Mouse (Mus musculus): ENCODE results near the gene Rrn3. TPM values are rescaled to one million over a fixed set of nuclear protein-coding genes. Genes with fewer than 3 reads are reported as not detected.
"Not testable (repeated sequence)": the region's sequence is repeated elsewhere in the genome, so short reads cannot be mapped to it uniquely, and the experiment has no call there.

Gene Rrn3
- polyA plus RNA-seq, 1 experiment from 2014 or later: 21.1 TPM

- not testable (repeated sequence) for H3K27ac ChIP-seq; H3K4me3 ChIP-seq (ENCODE audit: inconsistent target); H3K36me3 ChIP-seq (ENCODE audit: inconsistent target); H3K79me2 ChIP-seq (ENCODE audit: inconsistent target)
- WGBS (ENCODE audit: missing documents): no CpG with 5 or more reads among the region's 1 CpGs
Observed at GRCm38 (mm10) chr16:13762807-13763206, 17.7 kb upstream of the Rrn3 start.

DNA sequence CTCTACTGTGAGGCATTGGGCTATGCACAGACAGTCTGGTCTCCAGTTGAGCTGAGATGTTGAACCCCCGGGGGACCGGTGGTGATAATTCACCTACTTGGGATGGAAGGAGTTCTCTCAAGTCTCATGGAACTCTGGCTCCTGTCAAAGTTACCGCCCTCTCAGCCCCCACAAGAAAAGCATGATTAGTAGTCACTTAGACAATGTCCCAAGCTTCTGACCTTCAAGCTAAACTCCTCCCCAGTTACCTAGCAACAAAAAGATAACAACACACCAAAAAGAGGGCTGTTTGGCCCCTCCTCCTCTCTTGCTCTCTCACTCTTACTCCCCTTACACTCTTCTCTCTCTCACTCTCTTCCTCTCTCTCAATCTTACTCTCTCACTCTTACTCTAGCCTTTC is 16.0 kb upstream of the Rrn3 start:
- no peak overlapping the region for H3K27ac ChIP-seq
- H3K36me3 ChIP-seq (ENCODE audit: inconsistent target): no peaks in the 10 kb centered on the region
- no peaks in the 10 kb centered on the region for H3K79me2 ChIP-seq (ENCODE audit: inconsistent target)
- WGBS (ENCODE audit: missing documents): 93% methylated on average over 3 of the region's 3 CpGs
- H3K4me3 ChIP-seq (ENCODE audit: inconsistent target): no peak overlapping the region

GRCm38 (mm10) chr16:13766367-13766766 is 14.1 kb upstream of the Rrn3 start:
- H3K36me3 ChIP-seq (ENCODE audit: inconsistent target): no peaks in the 10 kb centered on the region
- no peak overlapping the region for H3K27ac ChIP-seq
- H3K4me3 ChIP-seq (ENCODE audit: inconsistent target): no peak overlapping the region
- H3K79me2 ChIP-seq (ENCODE audit: inconsistent target): no peaks in the 10 kb centered on the region

- H3K36me3 ChIP-seq (ENCODE audit: inconsistent target); H3K27ac ChIP-seq; H3K4me3 ChIP-seq (ENCODE audit: inconsistent target); H3K79me2 ChIP-seq (ENCODE audit: inconsistent target): not testable (repeated sequence)
- 83% methylated on average over 4 of the region's 4 CpGs for WGBS (ENCODE audit: missing documents)
Observed at GRCm38 (mm10) chr16:13771603-13772002, 8.9 kb upstream of the Rrn3 start.

- H3K27ac ChIP-seq; H3K36me3 ChIP-seq (ENCODE audit: inconsistent target); H3K79me2 ChIP-seq (ENCODE audit: inconsistent target); H3K4me3 ChIP-seq (ENCODE audit: inconsistent target): not testable (repeated sequence)
- WGBS (ENCODE audit: missing documents): 84% methylated on average over 5 of the region's 5 CpGs
Observed at GRCm38 (mm10) chr16:13772051-13772450, 8.5 kb upstream of the Rrn3 start.

GRCm38 (mm10) chr16:13774011-13774410 is 6.5 kb upstream of the Rrn3 start:
- not testable (repeated sequence) for H3K4me3 ChIP-seq (ENCODE audit: inconsistent target); H3K36me3 ChIP-seq (ENCODE audit: inconsistent target); H3K27ac ChIP-seq; H3K79me2 ChIP-seq (ENCODE audit: inconsistent target)
- 60% methylated on average over 2 of the region's 2 CpGs for WGBS (ENCODE audit: missing documents)

- H3K27ac ChIP-seq; H3K79me2 ChIP-seq (ENCODE audit: inconsistent target): not testable (repeated sequence)
- 88% methylated on average over 3 of the region's 3 CpGs for WGBS (ENCODE audit: missing documents)
Observed at GRCm38 (mm10) chr16:13774651-13775050, 5.9 kb upstream of the Rrn3 start.

DNA sequence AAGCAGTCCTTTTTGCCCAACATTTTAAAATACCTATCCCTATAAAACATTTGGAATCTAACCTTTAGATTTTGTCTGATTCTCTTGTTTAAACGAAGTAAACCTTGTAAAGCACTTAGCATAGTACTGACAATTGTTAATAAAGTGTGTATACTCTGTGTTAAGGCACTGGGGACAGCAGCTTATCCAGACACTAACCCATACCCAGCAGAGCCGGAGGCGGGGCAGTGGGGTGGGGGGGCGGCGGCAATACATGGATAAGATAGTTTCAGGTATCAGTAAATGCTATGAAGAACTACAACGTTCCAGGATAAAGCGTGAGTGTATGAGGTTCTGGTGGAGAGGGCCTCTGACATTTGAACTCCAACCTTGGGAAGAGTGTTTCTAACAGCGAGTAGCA is 708 bp downstream of the Rrn3 start:
- Histone ChIP-seq H3K4me3 (ENCODE audit: inconsistent target) (peak overlapping the region; percentile 67), H3K36me3 (ENCODE audit: inconsistent target) (peaks cover 26% of the 10 kb centered on the region), H3K27ac (peak overlapping the region; percentile 19; the same call in 1 of the 2 replicates), H3K79me2 (ENCODE audit: inconsistent target) (peaks cover 19% of the 10 kb centered on the region)
- WGBS (ENCODE audit: missing documents): 51% methylated on average over 8 of the region's 8 CpGs

More at GRCm38 (mm10) chr16:13774651-13775050, 5.9 kb upstream of the Rrn3 start:
- not testable (repeated sequence) for H3K4me3 ChIP-seq (ENCODE audit: inconsistent target); H3K36me3 ChIP-seq (ENCODE audit: inconsistent target)

GRCm38 (mm10) chr16:13785932-13786331 is 5.4 kb downstream of the Rrn3 start:
- Histone ChIP-seq H3K4me3 (ENCODE audit: inconsistent target) (no peak overlapping the region), H3K27ac (no peak overlapping the region), H3K36me3 (ENCODE audit: inconsistent target) (peaks cover 61% of the 10 kb centered on the region), H3K79me2 (ENCODE audit: inconsistent target) (peaks cover 18% of the 10 kb centered on the region)
- 89% methylated on average over 3 of the region's 3 CpGs for WGBS (ENCODE audit: missing documents)

- H3K27ac ChIP-seq; H3K79me2 ChIP-seq (ENCODE audit: inconsistent target); H3K4me3 ChIP-seq (ENCODE audit: inconsistent target): not testable (repeated sequence)
- peaks cover 67% of the 10 kb centered on the region for H3K36me3 ChIP-seq (ENCODE audit: inconsistent target)
- 40% methylated on average over 1 of the region's 2 CpGs for whole genome bisulfite sequencing (ENCODE audit: missing documents)
Observed at GRCm38 (mm10) chr16:13793441-13793840, 12.9 kb downstream of the Rrn3 start.

DNA sequence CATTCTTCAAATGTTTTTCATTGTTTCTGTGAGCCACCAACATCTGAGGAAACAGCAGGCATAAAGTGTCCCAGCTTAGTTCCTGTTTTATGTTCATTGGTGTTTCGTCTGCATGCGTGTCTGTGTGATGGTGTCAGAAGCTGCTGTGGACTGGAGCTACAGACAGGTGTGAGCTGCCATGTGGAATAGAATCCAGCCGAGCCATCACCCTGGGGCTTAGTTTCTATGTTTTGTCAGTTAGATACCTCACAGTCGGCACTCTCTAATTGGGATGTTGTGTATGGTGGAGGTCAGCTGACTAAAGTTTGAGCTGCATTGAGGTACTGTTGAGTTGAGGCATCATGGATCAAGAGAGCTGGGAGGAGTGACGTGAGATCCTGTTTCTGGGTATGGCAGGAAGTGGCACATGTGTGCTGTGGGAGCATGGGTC is 16.3 kb downstream of the Rrn3 start:
- Histone ChIP-seq H3K27ac (no peak overlapping the region; the same call in 1 of the 2 replicates), H3K4me3 (ENCODE audit: inconsistent target) (no peak overlapping the region), H3K36me3 (ENCODE audit: inconsistent target) (peaks cover 69% of the 10 kb centered on the region), H3K79me2 (ENCODE audit: inconsistent target) (no peaks in the 10 kb centered on the region)
- WGBS (ENCODE audit: missing documents): 21% methylated on average over 5 of the region's 5 CpGs

- Histone ChIP-seq H3K27ac (no peak overlapping the region), H3K36me3 (ENCODE audit: inconsistent target) (peaks cover 59% of the 10 kb centered on the region), H3K79me2 (ENCODE audit: inconsistent target) (no peaks in the 10 kb centered on the region), H3K4me3 (ENCODE audit: inconsistent target) (no peak overlapping the region)
- 94% methylated on average over 4 of the region's 4 CpGs for WGBS (ENCODE audit: missing documents)
Observed at GRCm38 (mm10) chr16:13801231-13801630, 20.7 kb downstream of the Rrn3 start.

DNA sequence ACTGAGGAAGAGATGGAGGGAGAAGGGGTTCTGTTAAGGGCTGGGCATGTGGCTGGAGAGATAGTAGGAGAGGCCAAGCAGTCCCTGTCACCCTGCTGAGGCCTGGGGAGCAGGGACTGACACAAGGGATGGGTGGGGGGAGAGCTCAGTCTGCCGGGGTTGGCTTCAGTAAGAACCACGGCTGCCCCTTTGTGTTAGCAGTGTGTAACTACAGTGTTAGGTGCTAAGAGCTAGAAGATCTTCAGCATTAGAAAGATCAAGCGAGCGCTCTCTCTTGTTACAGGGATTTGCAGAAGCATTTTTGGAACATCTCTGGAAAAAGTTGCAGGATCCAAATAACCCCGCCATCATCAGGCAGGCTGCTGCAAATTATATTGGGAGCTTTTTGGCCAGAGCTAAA is 24.2 kb downstream of the Rrn3 start:
- Histone ChIP-seq H3K79me2 (ENCODE audit: inconsistent target) (no peaks in the 10 kb centered on the region), H3K27ac (no peak overlapping the region), H3K36me3 (ENCODE audit: inconsistent target) (peaks cover 69% of the 10 kb centered on the region), H3K4me3 (ENCODE audit: inconsistent target) (no peak overlapping the region)
- WGBS (ENCODE audit: missing documents): 90% methylated on average over 5 of the region's 5 CpGs

DNA sequence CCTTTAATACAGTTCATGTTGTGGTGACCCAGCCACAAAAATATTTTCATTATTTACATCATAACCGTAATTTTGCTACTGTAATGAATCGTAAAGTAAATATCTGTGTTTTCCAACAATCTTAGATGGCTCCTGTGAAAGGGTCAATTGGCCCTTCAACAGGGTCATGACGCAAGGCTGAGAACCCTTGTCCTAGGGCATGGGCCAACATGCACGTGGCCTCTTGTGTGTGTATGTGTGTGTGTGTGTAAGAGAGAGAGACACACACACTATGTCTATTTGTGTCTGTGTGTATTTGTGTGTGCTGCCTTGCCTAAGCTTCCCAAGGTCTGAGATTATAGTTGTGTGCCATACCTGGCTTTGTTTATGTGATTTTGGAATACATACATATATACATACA is 27.1 kb downstream of the Rrn3 start:
- WGBS (ENCODE audit: missing documents): 96% methylated on average over 4 of the region's 4 CpGs
- Histone ChIP-seq H3K79me2 (ENCODE audit: inconsistent target) (no peaks in the 10 kb centered on the region), H3K36me3 (ENCODE audit: inconsistent target) (peaks cover 72% of the 10 kb centered on the region), H3K27ac (no peak overlapping the region), H3K4me3 (ENCODE audit: inconsistent target) (no peak overlapping the region)

DNA sequence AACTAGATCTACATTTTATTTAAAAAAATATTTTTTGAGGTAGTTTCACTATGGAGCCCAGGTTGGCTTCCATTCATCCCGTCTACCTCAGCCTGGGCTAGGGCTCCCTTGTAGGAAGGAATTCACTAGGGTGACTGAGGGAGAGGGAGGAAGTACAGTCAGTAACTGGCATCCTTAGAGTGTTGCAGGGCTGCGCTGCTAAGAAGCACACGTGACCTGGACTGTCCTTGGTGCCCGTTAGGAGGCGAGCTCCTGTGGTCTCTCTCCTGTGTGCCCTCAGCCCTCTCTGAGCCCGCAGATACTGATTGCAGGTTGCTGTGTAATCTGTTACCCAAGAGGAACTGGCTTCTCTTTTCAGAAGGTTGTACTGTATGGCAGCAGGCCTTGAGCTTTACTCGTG is 27.9 kb downstream of the Rrn3 start:
- 87% methylated on average over 7 of the region's 7 CpGs for WGBS (ENCODE audit: missing documents)
- H3K4me3 ChIP-seq (ENCODE audit: inconsistent target): no peak overlapping the region

GRCm38 (mm10) chr16:13812152-13812551 is 31.6 kb downstream of the Rrn3 start:
- H3K27ac ChIP-seq: no peak overlapping the region
- H3K4me3 ChIP-seq (ENCODE audit: inconsistent target): no peak overlapping the region
- peaks cover 62% of the 10 kb centered on the region for H3K36me3 ChIP-seq (ENCODE audit: inconsistent target)
- WGBS (ENCODE audit: missing documents): 96% methylated on average over 6 of the region's 6 CpGs
- no peaks in the 10 kb centered on the region for H3K79me2 ChIP-seq (ENCODE audit: inconsistent target)

More for the DNA sequence above, 27.9 kb downstream of the Rrn3 start:
- H3K79me2 ChIP-seq (ENCODE audit: inconsistent target): no peaks in the 10 kb centered on the region
- H3K36me3 ChIP-seq (ENCODE audit: inconsistent target): peaks cover 76% of the 10 kb centered on the region
- no peak overlapping the region for H3K27ac ChIP-seq

Data from macrophage (primary cell).